Mouse (Mus musculus): Measurements from ENCODE around the gene Tex19.1. TPM values are rescaled to one million over a fixed set of nuclear protein-coding genes. Genes with fewer than 3 reads are reported as not detected.

The Tex19.1 gene
- polyA plus RNA-seq, 1 experiment from 2014 or later = not detected

DNA sequence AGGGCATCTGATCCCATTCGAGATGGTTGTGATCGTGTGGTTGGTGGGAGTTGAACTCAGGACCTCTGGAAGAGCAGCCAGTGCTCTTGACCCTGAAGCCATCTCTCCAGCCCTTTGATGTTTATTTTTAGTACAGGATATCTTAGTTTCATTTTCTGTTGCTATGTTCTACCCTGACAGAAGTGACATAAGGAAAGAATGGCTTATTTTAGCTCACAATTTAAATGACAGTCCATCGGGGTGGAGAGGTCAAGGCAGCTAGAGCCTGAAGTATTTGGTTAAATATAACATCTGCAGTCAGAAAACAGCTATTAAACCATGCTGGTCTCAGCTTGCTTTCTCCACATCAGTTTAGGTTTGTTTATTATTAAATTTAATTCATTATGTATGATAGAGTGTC lies 24.8 kb upstream of the Tex19.1 start:
- Histone ChIP-seq H3K4me1 (replicated peaks) (no peaks in the 10 kb centered on the region), H3K27ac (no peak overlapping the region), H3K4me2 (replicated peaks) (no peak overlapping the region), H3K27me3 (replicated peaks) (no peaks in the 10 kb centered on the region), H3K4me3 (replicated peaks) (no peak overlapping the region), H3K9ac (no peak overlapping the region), H3K9me3 (no peaks in the 10 kb centered on the region), H3K36me3 (no peaks in the 10 kb centered on the region)
- WGBS = 58% methylated on average over 3 of the region's 3 CpGs
- no peak for ATAC-seq

- Histone ChIP-seq H3K27ac (no peak overlapping the region), H3K9me3 (no peaks in the 10 kb centered on the region), H3K4me2 (replicated peaks) (no peak overlapping the region), H3K4me3 (replicated peaks) (no peak overlapping the region), H3K9ac (no peak overlapping the region), H3K4me1 (replicated peaks) (no peaks in the 10 kb centered on the region), H3K36me3 (no peaks in the 10 kb centered on the region), H3K27me3 (replicated peaks) (no peaks in the 10 kb centered on the region)
- 34% methylated on average over 2 of the region's 2 CpGs for WGBS
- ATAC-seq = no peak
Observed at GRCm38 (mm10) chr11:121122024-121122670, 23.8 kb upstream of the Tex19.1 start.

DNA sequence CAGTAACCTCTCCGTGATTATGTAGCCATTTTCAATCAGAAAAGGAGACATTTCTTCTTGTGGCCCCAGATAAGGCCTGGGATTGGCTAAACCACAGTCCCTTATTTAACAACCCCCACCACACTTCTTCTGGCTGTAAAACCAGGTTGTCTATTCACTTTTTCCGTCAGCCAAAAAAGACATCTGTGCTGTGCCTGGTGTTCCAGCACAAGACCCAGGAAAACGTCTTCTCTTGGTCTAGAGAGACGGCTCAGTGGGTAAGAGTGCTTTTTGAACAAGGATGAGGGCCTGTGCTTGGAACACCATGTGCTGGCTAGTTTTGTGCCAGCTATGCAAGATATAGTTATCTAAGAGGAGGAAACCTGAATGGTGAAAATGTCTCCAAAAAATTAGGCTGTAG lies 22.5 kb upstream of the Tex19.1 start:
- 89% methylated on average over 4 of the region's 4 CpGs for WGBS
- H3K9ac ChIP-seq = no peak overlapping the region
- no peaks in the 10 kb centered on the region for H3K9me3 ChIP-seq
- no peak for ATAC-seq
- H3K27ac ChIP-seq = no peak overlapping the region
- H3K4me1 ChIP-seq (replicated peaks) = no peaks in the 10 kb centered on the region
- no peaks in the 10 kb centered on the region for H3K36me3 ChIP-seq
- H3K4me2 ChIP-seq (replicated peaks) = no peak overlapping the region
- H3K4me3 ChIP-seq (replicated peaks) = no peak overlapping the region
- no peaks in the 10 kb centered on the region for H3K27me3 ChIP-seq (replicated peaks)

GRCm38 (mm10) chr11:121125522-121126172 lies 20.3 kb upstream of the Tex19.1 start:
- ATAC-seq = no peak
- Histone ChIP-seq H3K4me3 (replicated peaks) (no peak overlapping the region), H3K4me2 (replicated peaks) (no peak overlapping the region), H3K4me1 (replicated peaks) (no peaks in the 10 kb centered on the region), H3K27ac (no peak overlapping the region), H3K9ac (no peak overlapping the region), H3K36me3 (no peaks in the 10 kb centered on the region), H3K9me3 (no peaks in the 10 kb centered on the region), H3K27me3 (replicated peaks) (no peaks in the 10 kb centered on the region)
- 76% methylated on average over 3 of the region's 3 CpGs for WGBS

- ATAC-seq = no peak
- no peak overlapping the region for H3K4me2 ChIP-seq (replicated peaks)
- H3K9ac ChIP-seq = no peak overlapping the region
- no peaks in the 10 kb centered on the region for H3K4me1 ChIP-seq (replicated peaks)
- H3K36me3 ChIP-seq = no peaks in the 10 kb centered on the region
- H3K4me3 ChIP-seq (replicated peaks) = no peak overlapping the region
- 76% methylated on average over 1 of the region's 1 CpGs for WGBS
- no peaks in the 10 kb centered on the region for H3K9me3 ChIP-seq
- H3K27ac ChIP-seq = no peak overlapping the region
- no peaks in the 10 kb centered on the region for H3K27me3 ChIP-seq (replicated peaks)
Observed at GRCm38 (mm10) chr11:121126395-121126794, 19.5 kb upstream of the Tex19.1 start.

DNA sequence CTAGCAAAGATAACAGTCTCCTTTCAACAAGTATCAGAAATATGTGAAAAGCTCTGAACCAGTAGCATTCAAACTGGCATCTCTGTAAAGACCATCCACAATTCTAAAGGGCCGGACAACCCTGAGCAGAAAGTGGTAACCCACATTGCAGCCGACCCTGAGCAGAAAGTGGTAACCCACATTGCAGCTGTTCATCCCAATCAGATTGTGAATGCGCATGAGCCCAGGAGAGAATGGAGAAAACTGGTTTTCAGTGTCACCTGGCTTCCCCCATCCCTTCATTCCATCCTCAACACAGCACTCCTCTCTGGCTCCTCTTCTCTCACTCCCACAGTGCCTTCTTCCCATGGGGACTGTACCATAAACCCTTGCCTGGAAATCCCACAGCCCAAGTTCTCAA lies 18.5 kb upstream of the Tex19.1 start:
- Histone ChIP-seq H3K27ac (no peak overlapping the region), H3K4me3 (replicated peaks) (no peak overlapping the region), H3K9me3 (no peaks in the 10 kb centered on the region), H3K27me3 (replicated peaks) (no peaks in the 10 kb centered on the region), H3K4me2 (replicated peaks) (no peak overlapping the region), H3K4me1 (replicated peaks) (no peaks in the 10 kb centered on the region), H3K36me3 (no peaks in the 10 kb centered on the region), H3K9ac (no peak overlapping the region)
- WGBS = 82% methylated on average over 3 of the region's 3 CpGs
- ATAC-seq = no peak

DNA sequence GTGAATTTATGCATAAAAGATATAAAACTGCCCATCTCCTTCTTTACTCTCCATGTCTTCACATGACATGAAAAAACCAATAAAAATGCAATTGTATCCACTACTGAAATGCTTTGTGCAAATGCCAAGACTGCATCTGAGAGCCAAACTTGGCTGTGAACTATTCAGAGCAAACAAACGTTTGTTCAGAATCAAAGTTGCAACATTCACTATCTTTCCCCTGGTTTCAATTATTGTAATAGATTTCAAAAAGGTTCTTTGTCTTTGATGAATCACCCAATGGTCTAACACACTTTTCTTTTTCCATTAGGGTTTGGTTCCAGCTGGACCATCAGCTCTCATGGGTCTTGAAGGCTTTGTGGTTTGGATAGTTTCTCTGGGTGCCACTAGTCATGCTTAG lies 16.3 kb upstream of the Tex19.1 start:
- no peaks in the 10 kb centered on the region for H3K36me3 ChIP-seq
- no peak overlapping the region for H3K4me3 ChIP-seq (replicated peaks)
- H3K4me2 ChIP-seq (replicated peaks) = no peak overlapping the region
- no peak overlapping the region for H3K27ac ChIP-seq
- H3K9me3 ChIP-seq = no peaks in the 10 kb centered on the region
- 78% methylated on average over 1 of the region's 1 CpGs for WGBS
- H3K9ac ChIP-seq = no peak overlapping the region
- no peak for ATAC-seq
- H3K27me3 ChIP-seq (replicated peaks) = no peaks in the 10 kb centered on the region; the same call in 1 of the 2 replicates
- H3K4me1 ChIP-seq (replicated peaks) = no peaks in the 10 kb centered on the region

GRCm38 (mm10) chr11:121134600-121134999 lies 11.3 kb upstream of the Tex19.1 start:
- Histone ChIP-seq H3K4me1 (replicated peaks) (no peaks in the 10 kb centered on the region), H3K9ac (no peak overlapping the region), H3K27ac (no peak overlapping the region), H3K27me3 (replicated peaks) (no peaks in the 10 kb centered on the region; the same call in 1 of the 2 replicates), H3K36me3 (no peaks in the 10 kb centered on the region), H3K4me2 (replicated peaks) (no peak overlapping the region), H3K4me3 (replicated peaks) (no peak overlapping the region), H3K9me3 (no peaks in the 10 kb centered on the region)
- WGBS = 23% methylated on average over 1 of the region's 1 CpGs
- no peak for ATAC-seq

- Histone ChIP-seq H3K4me1 (replicated peaks) (0 out of 2 replicates have a peak, but pooled peaks cover 4% of the 10 kb centered on the region), H3K27me3 (replicated peaks) (no peaks in the 10 kb centered on the region; the same call in 1 of the 2 replicates), H3K4me3 (replicated peaks) (no peak overlapping the region), H3K9ac (no peak overlapping the region), H3K36me3 (no peaks in the 10 kb centered on the region), H3K9me3 (no peaks in the 10 kb centered on the region), H3K27ac (no peak overlapping the region), H3K4me2 (replicated peaks) (no peak overlapping the region)
- ATAC-seq = no peak
- WGBS = 86% methylated on average over 5 of the region's 5 CpGs
Observed at GRCm38 (mm10) chr11:121137682-121138081, 8.3 kb upstream of the Tex19.1 start.

DNA sequence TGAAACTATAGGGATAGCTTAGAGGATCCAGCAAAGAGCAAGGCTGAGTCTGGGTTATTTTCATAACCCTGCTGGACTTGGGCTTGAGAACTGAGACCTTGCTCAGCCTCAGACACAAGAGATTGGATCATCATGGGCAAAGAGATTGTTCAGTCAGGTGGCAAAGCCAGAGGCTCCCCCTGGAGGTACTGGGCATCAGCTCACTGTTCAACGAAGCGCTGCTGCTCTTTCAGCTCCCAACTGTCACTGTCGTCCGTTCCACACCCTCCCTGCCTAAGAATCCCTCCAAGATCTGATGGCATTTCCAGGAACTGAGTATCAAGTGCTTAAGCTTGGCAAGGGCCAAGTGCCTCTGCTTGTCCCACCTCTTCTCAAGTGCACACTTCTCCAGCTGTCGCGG lies 7.2 kb upstream of the Tex19.1 start:
- H3K27ac ChIP-seq = no peak overlapping the region
- no peak overlapping the region for H3K4me3 ChIP-seq (replicated peaks)
- H3K36me3 ChIP-seq = no peaks in the 10 kb centered on the region
- H3K9ac ChIP-seq = no peak overlapping the region
- no peaks in the 10 kb centered on the region for H3K9me3 ChIP-seq
- no peak for ATAC-seq
- H3K27me3 ChIP-seq (replicated peaks) = no peaks in the 10 kb centered on the region
- H3K4me1 ChIP-seq (replicated peaks) = 0 out of 2 replicates have a peak, but pooled peaks cover 4% of the 10 kb centered on the region
- H3K4me2 ChIP-seq (replicated peaks) = no peak overlapping the region
- WGBS = 42% methylated on average over 6 of the region's 6 CpGs

DNA sequence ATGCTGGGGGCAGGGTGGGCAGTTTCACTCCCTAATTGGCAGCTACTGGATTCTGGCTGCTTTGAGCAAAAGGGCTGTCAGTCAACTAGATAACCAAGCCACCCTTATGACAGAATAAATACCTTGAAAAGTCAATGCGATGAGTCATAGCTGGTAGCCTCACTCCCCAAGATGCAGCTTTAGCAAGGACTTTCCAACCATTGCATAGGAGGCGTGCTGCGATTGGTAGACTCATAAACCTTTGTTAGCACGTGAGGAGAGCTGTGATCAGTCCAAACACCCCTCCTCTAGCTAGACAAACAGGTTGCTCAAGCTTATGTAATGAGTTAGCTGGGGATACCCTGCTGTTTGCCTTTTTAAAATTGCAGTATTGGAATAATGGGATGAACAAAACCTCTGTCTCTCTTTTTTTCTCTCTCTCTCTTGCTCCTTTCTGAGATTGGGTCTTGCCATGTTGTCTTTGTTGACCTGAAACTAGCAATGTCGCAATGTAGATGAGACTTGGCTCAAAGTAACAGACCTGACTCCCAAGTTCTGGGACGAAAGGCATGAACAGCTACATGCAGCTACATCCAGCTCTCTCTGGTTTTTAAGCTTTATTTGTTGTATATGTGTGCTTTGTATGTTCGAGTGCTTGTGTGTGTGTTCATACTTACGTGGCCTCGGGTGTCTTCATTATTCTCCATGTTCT lies 2.5 kb upstream of the Tex19.1 start:
- H3K9me3 ChIP-seq = no peaks in the 10 kb centered on the region
- H3K4me3 ChIP-seq (replicated peaks) = no peak overlapping the region
- no peak overlapping the region for H3K9ac ChIP-seq
- H3K27me3 ChIP-seq (replicated peaks) = no peaks in the 10 kb centered on the region
- H3K27ac ChIP-seq = no peak overlapping the region
- WGBS = 75% methylated on average over 9 of the region's 9 CpGs
- ATAC-seq = peak; percentile 88
- H3K4me1 ChIP-seq (replicated peaks) = 0 out of 2 replicates have a peak, but pooled peaks cover 4% of the 10 kb centered on the region
- H3K36me3 ChIP-seq = no peaks in the 10 kb centered on the region
- H3K4me2 ChIP-seq (replicated peaks) = no peak overlapping the region

- Histone ChIP-seq H3K4me1 (replicated peaks) (no peaks in the 10 kb centered on the region), H3K9me3 (no peaks in the 10 kb centered on the region), H3K9ac (no peak overlapping the region), H3K4me3 (replicated peaks) (no peak overlapping the region), H3K4me2 (replicated peaks) (no peak overlapping the region), H3K36me3 (no peaks in the 10 kb centered on the region), H3K27ac (no peak overlapping the region), H3K27me3 (replicated peaks) (no peaks in the 10 kb centered on the region)
- no peak for ATAC-seq
- 84% methylated on average over 3 of the region's 3 CpGs for WGBS
Observed at GRCm38 (mm10) chr11:121148193-121148592, 2.2 kb downstream of the Tex19.1 start.

Data from intestine, embryonic 15.5 days (tissue).